Mouse (Mus musculus): ENCODE results near the gene Arhgap23.

Gene Arhgap23

DNA sequence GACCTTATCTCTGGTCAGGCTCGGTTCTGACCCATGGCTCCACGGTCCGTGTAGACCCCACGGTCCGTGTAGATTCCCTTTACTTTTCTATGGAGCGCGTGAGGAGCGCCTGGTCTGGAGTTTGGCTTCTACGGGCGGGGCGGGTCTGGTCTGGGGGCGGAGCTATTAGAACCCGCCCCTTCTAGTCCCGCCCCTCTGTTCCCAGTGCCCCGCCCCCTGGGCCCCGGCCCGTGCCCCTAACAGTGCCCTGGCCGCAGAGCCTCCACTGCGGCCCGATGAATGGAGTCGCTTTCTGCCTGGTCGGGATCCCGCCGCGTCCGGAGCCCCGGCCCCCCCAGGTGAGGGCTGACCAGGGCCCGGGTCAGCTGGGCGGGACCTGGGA is at the start of gene Arhgap23:
Arhgap23 (plus strand) TSS at position 204 of the 382 bp plus-strand sequence.
- DNase-seq: no peak

- no peak for DNase-seq
These were observed 49.8 kb upstream of the Arhgap23 start for GRCm38 (mm10) chr11:97365556-97365955.

- no peak for DNase-seq
These were observed 46.8 kb upstream of the Arhgap23 start for GRCm38 (mm10) chr11:97368501-97368900.

DNA sequence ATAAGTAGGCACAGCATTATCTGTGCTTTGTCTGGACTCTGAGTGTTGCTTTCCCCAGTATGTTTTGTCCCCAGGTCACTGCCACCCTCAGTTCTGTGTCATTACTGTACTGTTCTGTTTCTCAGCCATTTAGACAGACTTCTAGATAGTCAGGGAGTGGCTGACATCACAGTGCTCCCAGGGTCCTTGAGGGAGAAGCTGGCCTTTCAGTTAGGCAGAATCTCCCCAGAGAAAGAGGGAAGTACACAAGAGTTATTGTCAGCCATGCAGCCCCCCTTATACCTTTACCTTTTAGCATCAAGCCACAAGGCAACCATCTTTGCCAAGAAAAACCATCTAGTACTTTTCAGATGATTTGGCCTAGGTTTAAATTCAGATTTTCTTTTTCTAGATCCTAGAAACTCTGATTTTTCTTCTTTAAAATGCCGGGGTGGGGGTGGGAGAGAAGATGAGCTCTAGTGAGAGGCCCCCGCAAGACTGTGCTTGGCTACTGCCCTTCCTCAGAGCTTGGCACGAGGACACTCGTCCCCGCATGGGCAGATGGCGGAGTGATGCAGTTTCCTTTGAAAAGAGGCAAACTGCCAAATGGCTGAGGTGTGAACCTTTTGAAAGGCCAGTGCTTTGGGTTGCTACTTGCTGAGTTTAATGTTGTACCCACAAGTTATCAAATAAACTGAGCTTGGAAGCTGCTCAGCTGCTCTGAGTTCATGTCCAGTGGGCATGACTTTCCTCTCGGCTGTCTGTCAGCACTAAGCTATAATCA is 44.8 kb upstream of the Arhgap23 start:
- DNase-seq: peak; percentile 73

DNA sequence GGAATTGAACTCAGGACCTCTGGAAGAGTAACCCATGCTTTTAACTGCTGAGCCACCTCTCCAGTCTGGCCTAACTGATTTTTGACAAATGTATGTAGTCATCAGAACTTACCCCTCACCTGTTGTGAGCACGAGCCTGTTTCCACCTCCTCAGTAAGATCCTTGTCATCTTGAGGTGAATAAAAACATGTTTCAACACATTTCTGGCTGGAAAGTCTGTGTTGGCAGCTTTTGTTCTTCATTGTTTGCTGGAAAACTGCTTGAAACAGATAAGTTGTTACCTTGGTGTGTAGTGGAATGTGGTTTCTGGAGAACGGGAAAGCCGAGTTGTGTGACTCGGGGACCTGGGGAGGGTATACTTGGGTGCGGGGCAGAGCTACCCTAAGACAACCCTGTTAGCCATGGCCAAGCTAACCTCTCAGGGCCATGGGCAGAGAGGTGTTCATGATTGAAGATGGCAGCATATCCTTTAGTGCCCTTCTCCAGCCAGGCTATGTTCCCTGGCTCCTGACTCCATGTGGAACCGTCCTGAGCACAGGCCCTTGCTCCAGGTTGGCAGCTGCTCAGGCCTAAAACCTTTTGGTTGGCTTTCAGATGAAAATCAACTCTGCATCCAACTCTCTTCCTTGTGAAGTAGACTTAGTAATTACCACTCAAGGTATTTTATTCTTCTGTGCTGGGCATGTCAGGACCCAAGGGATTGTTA is 43.0 kb upstream of the Arhgap23 start:
- DNase-seq: no peak

DNA sequence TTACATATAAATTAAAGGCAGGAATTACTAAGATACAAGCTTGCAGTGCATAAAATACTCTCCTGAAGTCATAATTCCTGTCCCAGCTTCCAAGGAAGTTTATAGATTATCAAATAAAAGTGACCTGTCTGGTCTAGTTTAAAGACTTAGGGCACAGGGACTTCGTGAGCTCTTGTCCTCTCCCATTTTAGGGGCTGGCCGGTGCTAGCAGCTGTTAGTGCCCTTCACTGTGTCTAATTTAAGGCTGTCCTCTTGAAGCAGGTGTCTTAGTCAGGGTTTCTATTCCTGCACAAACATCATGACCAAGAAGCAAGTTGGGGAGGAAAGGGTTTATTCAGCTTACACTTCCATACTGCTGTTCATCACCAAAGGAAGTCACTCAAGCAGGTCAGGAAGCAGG is 41.9 kb upstream of the Arhgap23 start:
- DNase-seq: no peak

DNA sequence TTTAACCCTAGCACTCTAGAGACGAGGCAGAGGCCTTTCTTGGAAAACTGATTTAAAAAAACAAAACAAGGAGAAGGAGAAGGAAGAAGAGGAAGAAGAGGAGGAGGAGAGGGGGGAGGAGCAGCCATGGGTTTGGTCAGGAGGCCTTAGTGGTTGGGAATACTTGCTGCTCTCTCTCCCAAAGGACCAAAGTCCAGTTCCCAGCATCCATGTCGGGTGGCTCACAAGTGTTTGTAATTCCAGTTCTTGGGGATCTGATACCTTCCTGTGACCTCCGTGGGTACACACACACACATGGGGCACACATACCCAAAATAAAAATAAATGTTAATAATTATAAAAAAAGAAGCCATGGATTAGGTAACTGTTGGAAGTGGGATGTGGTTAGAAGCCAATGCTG is 35.3 kb upstream of the Arhgap23 start:
- DNase-seq: no peak

DNA sequence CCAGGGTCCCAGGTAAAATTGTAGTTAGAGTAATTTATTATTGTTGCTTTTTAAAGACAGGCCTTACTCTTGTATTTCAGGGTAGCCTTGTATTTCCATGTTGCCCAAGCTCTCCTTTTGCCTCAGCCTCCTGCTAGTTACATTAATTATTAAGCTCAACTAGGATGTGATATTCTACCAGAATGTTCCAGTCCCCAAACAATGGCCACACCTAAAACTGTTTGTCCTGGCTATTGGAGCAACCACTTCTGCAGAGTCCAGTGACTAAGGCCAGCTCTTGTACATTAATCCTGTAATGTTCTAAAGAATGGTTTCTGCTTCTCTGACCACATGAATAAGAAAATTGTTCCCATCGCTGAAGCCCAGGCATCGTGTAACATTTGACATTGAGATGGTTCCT is 32.3 kb upstream of the Arhgap23 start:
- no peak for DNase-seq

DNA sequence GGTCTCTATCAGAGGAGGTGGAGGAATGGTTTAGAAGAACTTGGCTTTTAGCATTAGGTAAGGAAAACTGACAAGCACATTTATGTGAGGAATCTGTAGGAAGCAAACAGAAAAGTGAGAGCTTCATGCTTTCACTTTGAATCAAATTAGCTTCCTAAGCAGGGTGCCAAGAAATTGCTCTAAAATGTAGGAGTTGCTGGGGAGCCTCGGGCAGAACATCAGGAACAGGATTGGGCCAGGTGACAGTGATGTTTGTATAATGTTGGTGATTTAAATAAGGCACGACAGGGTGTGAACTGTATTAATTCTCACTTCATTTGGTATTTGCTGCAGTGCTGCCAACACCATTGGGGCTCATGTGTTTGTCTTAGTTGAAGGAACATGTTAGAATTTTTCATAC is 31.6 kb upstream of the Arhgap23 start:
- DNase-seq: no peak

DNA sequence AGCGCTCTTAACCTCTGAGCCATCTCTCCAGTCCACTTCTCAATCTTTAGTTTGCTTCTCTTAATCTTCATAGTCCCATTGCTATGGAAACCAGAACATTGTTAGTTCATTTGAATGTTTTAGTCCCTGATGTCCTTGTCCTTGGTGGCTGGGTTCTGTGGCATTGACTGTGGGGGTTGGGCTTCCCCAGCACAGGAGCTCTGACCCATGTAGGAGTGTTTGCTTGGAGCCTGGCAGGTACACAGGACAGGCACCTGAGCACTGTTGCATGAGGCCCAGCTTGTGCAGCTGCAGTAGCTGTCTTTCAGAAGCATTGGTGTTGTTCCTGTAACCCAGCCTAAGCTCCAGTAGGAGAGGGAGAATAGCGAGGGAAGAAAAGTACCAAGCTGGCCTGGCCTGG is 27.5 kb upstream of the Arhgap23 start:
- no peak for DNase-seq

DNA sequence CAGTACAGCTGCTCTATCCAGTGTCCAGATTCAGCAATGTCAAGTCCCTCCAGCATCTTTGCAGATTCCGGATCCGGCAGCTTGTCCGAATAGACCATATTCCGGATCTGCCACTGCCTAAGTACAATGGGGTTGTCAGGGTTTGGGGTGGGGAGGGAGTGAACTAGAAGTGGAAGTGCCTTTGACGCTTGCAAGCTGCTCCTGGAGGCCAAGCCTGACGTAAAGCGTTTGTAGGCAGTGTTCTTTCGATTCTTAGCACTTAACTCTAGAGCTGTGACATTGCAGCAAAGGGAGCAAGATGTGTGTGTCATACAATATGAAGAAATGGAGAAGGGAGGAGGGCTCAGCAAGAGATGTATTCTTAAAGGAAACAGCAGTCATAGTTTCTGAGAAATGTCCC is 26.2 kb upstream of the Arhgap23 start:
- no peak for DNase-seq

GRCm38 (mm10) chr11:97393658-97394057 is 21.7 kb upstream of the Arhgap23 start:
- DNase-seq: no peak

DNA sequence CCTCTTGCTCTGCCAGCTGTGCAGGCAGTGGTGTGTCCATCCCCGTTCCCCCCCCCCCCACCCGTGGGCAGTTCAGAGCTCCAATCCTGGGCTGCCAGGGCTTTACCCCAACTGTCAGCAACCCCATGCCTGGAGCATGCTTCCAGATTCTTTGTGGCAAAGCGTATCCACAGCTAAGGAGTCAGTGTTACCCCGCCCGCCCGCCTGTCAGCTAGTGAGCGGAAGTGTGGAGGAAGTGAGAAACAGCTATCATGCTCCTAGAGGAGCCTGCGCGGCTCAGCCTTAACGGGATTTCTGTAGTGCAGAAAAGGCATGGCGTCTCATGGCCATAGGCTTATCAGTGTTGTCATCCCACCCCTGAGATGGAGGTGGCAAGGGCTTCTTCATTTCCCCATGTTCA is 21.2 kb upstream of the Arhgap23 start:
- DNase-seq: no peak

DNA sequence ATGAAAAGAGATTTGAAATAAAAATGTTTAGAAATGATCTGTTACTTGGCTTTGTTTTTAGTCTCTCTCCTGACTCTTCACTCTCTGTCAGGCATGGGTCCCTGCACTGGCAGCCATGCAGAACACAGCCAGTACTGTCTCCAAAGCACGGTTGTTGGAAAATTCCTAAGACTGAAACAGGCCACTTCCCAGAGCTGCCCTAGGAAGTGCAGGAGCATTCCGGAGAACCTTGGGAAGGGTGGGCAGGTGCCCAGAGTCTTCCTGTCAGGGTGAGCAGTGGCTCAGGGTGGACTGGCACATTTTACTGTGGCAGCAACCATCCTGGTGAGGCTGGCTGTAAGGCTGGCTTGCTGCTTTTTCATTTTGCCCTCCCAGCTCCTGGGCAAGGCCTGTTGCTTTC is 16.8 kb upstream of the Arhgap23 start:
- DNase-seq: peak; percentile 42

DNA sequence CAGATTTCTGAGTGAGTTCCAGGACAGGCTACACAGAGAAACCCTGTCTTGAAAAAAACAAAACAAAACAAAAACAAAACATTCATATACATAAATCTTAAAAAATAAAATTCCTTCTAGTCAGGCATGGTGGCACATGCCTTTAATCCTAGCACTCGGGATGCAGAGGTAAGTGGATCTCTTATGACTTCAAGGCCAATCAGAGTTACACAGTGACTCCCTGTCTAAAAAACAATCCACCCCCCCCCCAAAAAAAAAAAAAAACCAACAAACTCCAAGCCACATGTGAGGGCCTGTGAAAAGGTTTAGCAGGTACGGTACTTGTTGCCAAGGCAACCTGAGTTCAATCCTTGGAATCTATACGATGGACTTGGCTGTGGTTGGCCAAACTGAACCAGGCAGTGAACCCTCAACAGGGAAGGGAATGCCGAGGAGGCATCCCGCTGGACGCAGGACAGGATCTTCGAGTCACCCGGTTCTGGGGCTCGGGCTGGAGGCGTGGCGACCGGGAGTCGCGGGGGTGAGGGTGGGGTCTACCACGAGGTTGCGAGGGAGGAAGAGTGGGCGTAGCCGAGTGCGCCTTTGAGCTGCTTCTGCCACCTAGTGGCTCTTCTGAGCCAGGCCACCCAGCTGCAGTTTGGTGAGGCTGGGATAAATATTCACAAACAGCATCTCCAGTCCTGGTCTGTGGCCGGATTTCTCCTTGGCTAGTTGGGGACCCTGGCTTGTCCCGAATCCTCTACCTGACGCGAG is 15.2 kb upstream of the Arhgap23 start:
- DNase-seq: peak; percentile 81

DNA sequence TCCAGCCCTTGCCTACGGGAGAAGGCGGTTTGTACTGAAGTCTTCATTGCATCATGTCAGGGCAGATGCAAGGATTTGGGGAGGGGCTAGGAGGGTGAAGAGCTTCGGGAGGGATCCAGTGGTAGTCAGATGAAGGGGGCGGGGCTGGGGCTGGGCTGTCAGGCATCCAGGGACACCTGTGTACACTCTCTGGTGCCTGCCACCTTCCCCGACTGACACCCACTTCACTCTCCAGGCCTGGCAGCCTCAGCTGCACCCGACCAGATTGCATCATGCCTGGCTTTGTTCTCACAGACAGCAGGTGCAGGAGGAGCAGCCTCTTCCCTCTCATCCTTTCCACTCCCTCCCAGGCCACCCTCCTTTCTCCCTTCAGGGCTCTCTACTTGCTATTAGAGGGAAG is 14.3 kb upstream of the Arhgap23 start:
- DNase-seq: no peak

- DNase-seq: no peak
These were observed 13.5 kb upstream of the Arhgap23 start for GRCm38 (mm10) chr11:97401686-97402435.

GRCm38 (mm10) chr11:97402746-97403145 is 12.6 kb upstream of the Arhgap23 start:
- no peak for DNase-seq

- DNase-seq: no peak
These were observed 11.6 kb upstream of the Arhgap23 start for GRCm38 (mm10) chr11:97403614-97404183.

DNA sequence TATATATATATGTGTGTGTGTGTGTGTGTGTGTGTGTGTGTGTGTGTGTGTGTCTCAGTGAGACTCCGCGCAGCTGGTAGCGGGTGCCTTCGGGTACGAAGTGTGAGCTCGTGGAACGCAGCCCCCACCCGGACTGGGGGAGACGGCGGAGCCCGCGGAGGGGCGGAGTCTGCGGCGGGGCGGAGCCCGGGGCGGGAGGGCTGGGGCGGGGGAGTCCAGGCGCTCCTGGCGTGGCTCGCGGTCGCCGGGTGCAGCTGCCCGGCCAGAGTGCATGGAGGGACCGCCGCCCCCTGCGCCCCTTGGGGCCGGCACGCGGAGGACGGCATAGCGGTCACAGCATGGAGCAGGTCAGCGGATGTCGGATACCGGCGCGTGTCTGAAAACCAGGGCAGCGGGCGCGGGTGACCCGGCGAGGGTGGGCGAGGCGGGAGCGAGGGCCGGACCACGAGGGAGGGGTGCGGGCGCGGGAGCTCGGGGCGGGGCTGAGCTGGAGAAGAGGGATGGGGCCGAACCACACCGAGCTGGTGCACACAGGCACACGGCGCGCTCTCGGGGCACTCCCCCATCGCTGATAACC is 11.1 kb upstream of the Arhgap23 start:
- no peak for DNase-seq

DNA sequence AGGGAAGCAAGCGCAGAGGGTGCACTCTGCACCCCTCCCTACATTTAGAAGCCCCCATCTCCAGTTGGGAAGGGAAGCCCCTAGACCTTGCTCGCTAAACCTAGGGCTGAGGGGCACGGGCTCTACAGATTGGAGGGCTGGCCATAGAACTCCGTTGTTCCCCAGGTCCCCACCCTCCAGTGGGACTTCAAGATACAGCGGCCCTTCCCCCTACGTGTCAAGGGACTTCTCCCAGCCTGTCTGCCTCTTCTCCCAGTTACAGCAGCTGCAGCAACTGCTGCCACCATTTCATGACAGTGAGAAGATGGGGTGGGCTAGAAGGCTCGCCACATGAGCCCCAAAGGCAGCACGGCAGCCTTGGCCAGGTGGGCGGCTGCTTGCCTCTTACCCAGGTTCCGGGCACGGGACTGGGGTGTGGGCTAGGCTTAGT is 10.6 kb upstream of the Arhgap23 start:
- no peak for DNase-seq

All from kidney, adult 11 months (tissue).